Mouse (Mus musculus) cerebellum, adult 9-11 months (tissue): Measurements from ENCODE around the gene Vmn1r180.
"Not testable (repeated sequence)": the region's sequence is repeated elsewhere in the genome, so short reads cannot be mapped to it uniquely, and the experiment has no call there.

Experiments
- DNase-seq: peaks from one replicate; pipeline ENCODE4 v3.0.0; 2022

Vmn1r180 gene

GRCm38 (mm10) chr7:23950332-23950731 lies at the start of gene Vmn1r180:
Vmn1r180 (plus strand) TSS chr7:23950632.
- DNase-seq, result no peak

GRCm38 (mm10) chr7:23926678-23927077 lies 23.8 kb upstream of the Vmn1r180 start, which contains the start of gene Vmn1r179:
Vmn1r179 (plus strand) TSS chr7:23926978.
- no peak for DNase-seq

GRCm38 (mm10) chr7:23968044-23968443 lies 17.6 kb downstream of the Vmn1r180 start:
- DNase-seq, result peak; percentile 14

- DNase-seq, result not testable (repeated sequence)
Measured at GRCm38 (mm10) chr7:23974315-23974714, 23.9 kb downstream of the Vmn1r180 start, which contains the start of gene Vmn1r181. Vmn1r181 (plus strand) TSS chr7:23974615.

GRCm38 (mm10) chr7:24001391-24001790 lies 51.0 kb downstream of the Vmn1r180 start, which contains the start of gene V1rd19:
V1rd19 (plus strand) TSS chr7:24001691.
- no peak for DNase-seq
